Mouse (Mus musculus): ENCODE measurements around the gene Chst11.

DNA sequence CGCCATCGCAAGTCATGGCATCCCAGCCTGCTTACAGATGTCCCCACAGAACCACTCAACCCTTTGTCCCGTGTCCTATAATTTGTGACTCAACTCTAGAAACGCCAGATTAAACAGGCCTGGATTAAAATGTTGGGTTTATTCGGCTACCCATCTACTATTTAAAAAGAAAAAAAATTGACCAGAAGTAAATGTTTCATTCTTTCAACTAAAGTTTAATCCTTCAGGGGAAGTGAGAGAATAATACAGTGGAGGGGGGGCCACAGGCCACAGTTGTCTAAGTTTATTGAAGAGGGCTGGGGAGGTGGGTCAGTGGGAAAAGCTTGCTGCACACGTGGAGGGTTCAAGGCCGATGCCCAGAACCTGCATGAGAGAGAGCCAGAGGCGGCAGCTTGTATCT lies 173.9 kb downstream of the Chst11 start:
- no peak for TF ChIP-seq RCOR1 (IDR thresholded peaks at IDR 0.05; ENCODE audit: low read depth, low read length)
- no peak for TF ChIP-seq USF1 (IDR thresholded peaks at IDR 0.05; ENCODE audit: low read depth, low read length)
